Mouse (Mus musculus) embryonic fibroblast, embryonic 13.5 days (primary cell): ENCODE measurements around the gene Hoxa6.

Experiments used
- CTCF ChIP-seq: IDR thresholded peaks from 2 replicates; pipeline ENCODE4 v1.5.1; 2011; ENCODE audit warnings: mild to moderate bottlenecking, control low read depth, low read length, moderate library complexity, borderline replicate concordance; ENCODE audit not compliant: insufficient read depth
- POLR2A ChIP-seq: IDR thresholded peaks from 2 replicates; pipeline ENCODE4 v1.6.1; 2011; ENCODE audit warnings: low read depth, mild to moderate bottlenecking, control low read depth, low read length, moderate library complexity

DNA sequence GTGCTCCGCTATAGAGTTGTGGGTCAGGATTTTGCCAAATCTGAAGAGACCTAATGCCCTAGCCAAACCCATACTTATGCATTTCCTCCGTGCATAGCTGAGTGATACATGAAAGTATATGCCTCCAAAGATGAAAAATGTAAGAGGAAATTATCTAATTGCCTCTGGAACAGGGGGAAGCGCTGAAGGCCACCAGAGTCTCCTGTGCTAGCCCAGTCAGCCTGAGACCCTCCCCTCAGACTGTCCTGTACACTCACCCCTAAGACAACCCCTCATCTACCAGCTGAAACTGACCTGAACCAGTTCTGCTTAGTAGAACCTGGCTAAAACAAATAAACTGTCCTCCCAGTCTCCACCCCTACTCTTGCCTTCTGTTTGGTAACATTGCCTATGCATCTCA lies 27.8 kb downstream of the Hoxa6 start:
- TF ChIP-seq POLR2A (no peak), CTCF (no peak)
